Mouse (Mus musculus): Measurements from ENCODE around the gene Oscp1. TPM values are rescaled to one million over a fixed set of nuclear protein-coding genes. Genes with fewer than 3 reads are reported as not detected.

Gene Oscp1
- total RNA-seq, 2 experiments from 2014 or later, result 51.3 to 57.3 TPM

- intact Hi-C loops (cut with DNase I), result no loop called here
Measured at GRCm38 (mm10) chr4:126105131-126105783, 46.9 kb downstream of the Oscp1 start.

GRCm38 (mm10) chr4:126108061-126108740 is 49.8 kb downstream of the Oscp1 start:
- intact Hi-C loops (cut with DNase I), result no loop called here
- no peak for DNase-seq (ENCODE audit: low spot score in 2 of 2)

More at GRCm38 (mm10) chr4:126105131-126105783, 46.9 kb downstream of the Oscp1 start:
- no peak for DNase-seq (ENCODE audit: low spot score in 2 of 2)

DNA sequence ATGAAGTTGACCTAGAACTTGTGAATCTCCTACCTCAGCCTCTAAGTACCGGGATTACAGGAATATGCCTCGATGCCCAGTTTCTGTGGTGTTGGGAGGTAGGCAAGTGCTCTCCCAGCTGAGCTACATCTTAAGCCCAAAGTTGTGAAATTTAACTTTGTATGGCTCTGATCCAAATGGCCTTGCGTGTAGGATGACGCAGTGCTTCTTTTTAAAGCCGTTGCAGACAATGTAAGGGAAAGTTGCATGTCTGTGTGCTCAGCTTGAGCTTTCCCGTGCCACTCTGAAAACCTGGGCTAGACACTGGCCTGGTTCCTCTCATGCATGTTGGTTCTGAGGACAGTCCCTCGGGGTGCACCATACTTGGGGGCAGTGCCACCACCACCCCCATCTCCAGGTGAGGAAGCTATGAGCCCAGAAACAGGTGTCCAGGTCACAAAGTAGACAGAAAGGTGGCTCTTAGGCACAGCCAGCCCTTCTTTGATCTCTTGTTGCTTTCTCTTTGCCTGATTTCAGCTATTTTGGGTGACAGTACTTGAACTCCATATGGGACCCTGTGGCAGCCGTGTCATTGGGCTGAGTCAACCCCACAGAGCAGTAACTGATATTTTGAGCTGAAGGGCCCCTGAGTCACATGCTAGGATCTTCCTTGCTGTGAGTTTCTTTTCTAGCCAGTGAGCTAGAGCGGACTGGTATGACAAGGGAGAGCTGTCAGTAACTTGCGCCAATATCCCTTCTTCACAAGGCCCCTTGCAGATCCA is 51.4 kb downstream of the Oscp1 start:
- no peak for DNase-seq (ENCODE audit: low spot score in 2 of 2)
- intact Hi-C loops (cut with DNase I), result no loop called here

DNA sequence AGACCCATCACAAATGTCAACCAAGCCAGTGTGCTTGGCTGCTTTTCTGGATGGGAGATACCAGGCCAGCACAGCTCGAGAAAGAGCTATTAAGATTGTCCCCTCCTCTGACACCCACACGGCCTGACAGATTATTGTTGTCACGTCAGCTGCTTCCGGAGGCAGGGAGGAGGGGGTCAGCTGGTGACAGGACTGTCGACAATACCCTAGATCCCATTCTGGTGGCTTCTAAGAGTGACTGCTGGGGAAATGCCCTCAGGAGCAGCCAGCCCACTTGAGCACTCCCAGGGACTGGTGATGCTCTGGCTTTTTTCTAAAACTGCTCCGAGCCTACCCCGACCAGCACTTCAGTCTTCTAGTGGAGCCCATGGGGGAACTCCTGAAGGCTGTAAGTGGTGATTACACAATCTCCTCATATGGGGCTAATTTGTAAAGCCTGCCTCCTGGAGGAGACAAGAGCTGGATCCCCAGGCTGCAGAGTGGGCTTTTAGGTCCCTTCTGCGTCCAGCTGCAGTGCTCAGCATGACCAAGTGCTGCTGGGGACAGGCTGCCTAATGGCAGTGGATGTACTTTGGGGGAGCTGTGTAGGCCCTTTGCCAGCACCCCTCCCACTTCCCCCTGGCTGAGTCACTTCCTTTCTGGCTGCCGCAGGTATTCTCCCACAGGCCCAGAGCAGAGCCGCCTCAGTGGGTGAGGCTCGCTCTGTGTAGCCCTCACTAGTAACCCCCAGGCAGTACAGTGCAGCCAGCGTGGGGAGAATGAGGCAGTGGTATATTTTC is 52.2 kb downstream of the Oscp1 start:
- DNase-seq (ENCODE audit: low spot score in 2 of 2), result peak; percentile 85
- intact Hi-C loops (cut with DNase I), result no loop called here

- DNase-seq (ENCODE audit: low spot score in 2 of 2), result no peak
- intact Hi-C loops (cut with DNase I), result no loop called here
Measured at GRCm38 (mm10) chr4:126111153-126111549, 52.8 kb downstream of the Oscp1 start.

- DNase-seq (ENCODE audit: low spot score in 2 of 2), result no peak
- intact Hi-C loops (cut with DNase I), result no loop called here
Measured at GRCm38 (mm10) chr4:126113243-126113642, 54.9 kb downstream of the Oscp1 start.

DNA sequence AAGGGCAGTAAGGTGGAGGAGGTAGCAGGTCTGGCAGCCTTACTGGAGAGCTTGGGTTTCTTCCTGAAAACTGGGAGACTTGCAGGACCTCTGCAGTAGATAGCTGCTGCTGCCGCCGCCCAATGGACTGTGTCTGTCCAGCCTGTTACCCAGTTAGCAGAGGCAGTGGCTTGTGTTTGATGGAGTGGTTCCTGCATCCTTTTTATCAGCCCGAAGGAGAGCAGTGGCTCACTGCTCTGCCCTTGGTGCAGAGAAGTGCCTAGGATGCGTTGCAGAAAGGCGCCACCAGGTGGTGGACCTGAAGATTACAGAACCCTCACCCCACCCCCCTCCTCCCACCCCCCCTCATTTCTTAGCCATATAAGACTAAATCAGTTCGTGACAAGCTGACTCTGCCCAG is 55.6 kb downstream of the Oscp1 start:
- intact Hi-C loops (cut with DNase I), result loop anchor here (2.0 kb wide), 1 partner anchor 27 kb away; no protein-coding TSS in a partner anchor
- no peak for DNase-seq (ENCODE audit: low spot score in 2 of 2)

DNA sequence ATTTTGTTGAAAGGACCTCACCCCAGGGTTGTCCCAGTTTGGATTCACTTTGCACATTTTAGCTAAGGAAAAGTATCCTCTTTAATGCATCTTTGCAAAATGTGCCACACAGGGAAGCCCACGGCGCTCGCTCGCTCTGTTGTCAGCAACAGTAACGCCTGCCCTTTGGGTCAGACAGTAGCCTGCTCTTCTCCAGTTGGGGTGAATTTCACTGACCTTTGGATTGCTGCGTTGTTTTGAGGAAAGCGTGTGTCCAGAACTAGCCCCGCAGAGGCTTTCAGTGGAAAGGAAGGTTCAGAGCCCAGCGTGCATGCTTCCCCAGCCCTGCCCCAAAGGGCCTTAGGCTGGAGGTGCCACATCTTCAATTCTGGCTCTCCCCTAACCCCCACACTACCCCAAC is 57.0 kb downstream of the Oscp1 start:
- intact Hi-C loops (cut with DNase I), result loop anchor here (2.0 kb wide), 1 partner anchor 29 kb away; no protein-coding TSS in a partner anchor
- DNase-seq (ENCODE audit: low spot score in 2 of 2), result no peak

DNA sequence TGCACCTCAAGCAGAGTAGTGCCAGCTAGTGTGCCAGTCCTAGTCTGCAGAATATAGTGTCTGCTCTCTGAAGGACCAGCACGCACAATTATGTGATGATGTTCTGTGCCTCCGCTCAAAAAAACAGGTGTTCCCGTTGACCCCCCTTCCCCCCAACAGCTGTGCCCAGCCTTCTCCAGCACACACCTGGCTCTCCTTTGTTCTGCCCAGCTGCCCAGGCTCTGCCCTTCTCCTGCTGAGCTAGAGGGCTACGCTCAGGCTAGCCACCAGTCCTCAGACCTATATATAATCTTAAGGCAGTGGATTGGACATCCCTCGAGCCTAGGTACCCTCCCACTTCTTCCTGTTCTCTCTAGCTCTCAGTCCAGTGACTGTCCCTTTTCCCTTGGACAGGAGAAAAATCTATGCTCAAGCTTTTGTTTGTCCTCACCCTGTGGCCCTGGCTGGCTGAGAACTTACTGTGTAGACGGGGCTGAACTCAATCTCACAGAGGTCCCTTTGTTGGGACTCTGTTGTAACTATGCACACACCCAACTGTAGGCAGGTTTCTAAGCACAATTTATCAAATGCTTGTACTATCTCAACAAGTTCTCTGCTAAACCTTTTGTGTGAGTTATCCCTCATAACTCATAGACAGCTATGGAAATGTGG is 57.6 kb downstream of the Oscp1 start:
- DNase-seq (ENCODE audit: low spot score in 2 of 2), result no peak
- intact Hi-C loops (cut with DNase I), result loop anchor here (2.0 kb wide), 1 partner anchor 29 kb away; no protein-coding TSS in a partner anchor

DNA sequence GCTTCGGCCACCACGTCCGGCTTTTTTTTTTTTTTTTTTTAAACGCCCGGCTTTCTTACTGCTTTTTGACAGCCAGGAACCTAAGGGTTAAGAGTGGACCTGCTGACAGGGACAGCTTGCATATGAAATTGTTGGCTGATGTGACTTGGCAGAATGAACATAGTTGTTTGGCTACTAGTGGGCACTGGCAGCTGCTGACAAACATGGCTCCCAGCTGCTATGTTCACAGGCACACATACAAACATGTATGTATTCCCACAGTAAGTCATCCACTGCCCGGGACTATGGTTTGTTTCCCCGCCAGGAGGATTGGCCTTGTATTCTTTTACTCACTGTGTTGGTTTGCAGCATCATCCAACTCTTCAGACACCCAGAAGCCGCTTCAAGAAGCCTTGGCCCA is 58.8 kb downstream of the Oscp1 start:
- no peak for DNase-seq (ENCODE audit: low spot score in 2 of 2)
- intact Hi-C loops (cut with DNase I), result no loop called here

DNA sequence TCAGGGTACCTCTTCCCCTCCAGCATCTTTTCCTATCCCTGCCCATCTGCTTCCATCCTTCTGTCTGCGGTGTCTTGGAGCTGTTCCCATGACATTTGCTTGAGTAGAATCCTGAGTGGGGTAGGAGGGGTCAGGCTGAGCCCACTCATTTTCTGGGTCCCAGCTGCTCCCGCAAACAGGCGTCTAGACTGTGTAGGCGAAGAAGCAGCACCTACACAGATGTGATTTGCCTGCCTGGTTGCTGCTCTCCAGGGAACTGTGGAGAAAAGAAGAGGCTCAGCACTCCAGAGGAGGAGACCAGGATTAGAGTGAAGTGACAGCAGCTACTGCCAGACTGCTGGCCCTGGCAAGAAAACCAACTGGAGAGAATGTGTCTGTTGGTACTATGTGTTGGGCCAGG is 60.3 kb downstream of the Oscp1 start:
- peak; percentile 65 to 76 for DNase-seq (ENCODE audit: low spot score in 2 of 2)
- intact Hi-C loops (cut with DNase I), result no loop called here

GRCm38 (mm10) chr4:126119051-126119450 is 60.7 kb downstream of the Oscp1 start:
- no peak for DNase-seq (ENCODE audit: low spot score in 2 of 2)
- intact Hi-C loops (cut with DNase I), result no loop called here

GRCm38 (mm10) chr4:126120052-126120451 is 61.7 kb downstream of the Oscp1 start:
- DNase-seq (ENCODE audit: low spot score in 2 of 2), result no peak
- intact Hi-C loops (cut with DNase I), result loop anchor here (5.0 kb wide), 1 partner anchor 37 kb away; no protein-coding TSS in a partner anchor

- no peak for DNase-seq (ENCODE audit: low spot score in 2 of 2)
- intact Hi-C loops (cut with DNase I), result loop anchor here (5.0 kb wide), 1 partner anchor 37 kb away; no protein-coding TSS in a partner anchor
Measured at GRCm38 (mm10) chr4:126120506-126120905, 62.1 kb downstream of the Oscp1 start.

GRCm38 (mm10) chr4:126123309-126124040 is 65.1 kb downstream of the Oscp1 start:
- intact Hi-C loops (cut with DNase I), result loop anchor here (5.0 kb wide), 1 partner anchor 34 kb away; no protein-coding TSS in a partner anchor
- peak in 1 of 2 experiments; percentile 41 for DNase-seq (ENCODE audit: low spot score in 2 of 2)

- no peak for DNase-seq (ENCODE audit: low spot score in 2 of 2)
Measured at GRCm38 (mm10) chr4:126130502-126130901, 72.1 kb downstream of the Oscp1 start.

DNA sequence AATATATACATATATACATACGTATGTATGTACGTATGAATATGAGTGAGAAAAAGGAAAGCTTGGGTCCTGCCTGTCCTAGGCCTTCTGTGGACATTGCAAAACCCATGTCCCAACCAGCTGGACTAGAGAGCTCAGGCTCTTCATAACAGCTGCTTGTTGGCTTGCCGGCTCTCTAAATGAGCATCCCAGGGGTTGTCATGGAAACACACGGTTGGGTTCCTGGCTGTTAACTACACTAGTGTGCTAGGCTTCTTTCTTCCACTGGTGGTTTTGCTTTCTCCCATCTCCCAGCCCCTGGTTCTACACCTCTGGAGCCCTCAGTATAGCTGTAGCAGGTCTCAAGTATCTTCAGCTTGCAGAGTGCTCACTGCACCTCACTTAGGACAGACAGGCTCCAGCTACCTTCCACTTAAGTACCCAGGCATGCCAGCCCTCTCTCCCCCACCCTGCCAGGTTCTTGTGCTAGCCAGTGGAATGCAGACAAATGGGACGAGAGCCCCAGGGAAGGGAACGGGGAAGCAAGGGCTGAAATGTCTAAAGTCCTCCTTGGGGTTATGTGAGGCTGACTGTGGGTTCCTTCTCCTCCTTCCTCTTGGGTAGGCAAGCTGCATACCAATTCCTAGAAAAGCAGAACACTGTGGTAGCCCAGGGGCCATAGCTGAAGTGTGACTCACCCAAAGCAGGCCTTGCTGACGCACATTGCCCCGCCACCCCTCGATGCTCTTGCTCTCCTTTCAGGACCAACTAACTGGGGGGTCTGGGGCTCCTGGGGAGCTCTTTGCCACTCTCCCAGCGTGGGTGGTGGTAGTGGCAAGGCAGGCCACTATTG is 73.1 kb downstream of the Oscp1 start:
- DNase-seq (ENCODE audit: low spot score in 2 of 2), result no peak
- intact Hi-C loops (cut with DNase I), result no loop called here

More at GRCm38 (mm10) chr4:126130502-126130901, 72.1 kb downstream of the Oscp1 start:
- intact Hi-C loops (cut with DNase I), result no loop called here

All from left cerebral cortex, postnatal 36 days (tissue).